Mouse (Mus musculus) embryo, embryonic 10 days (tissue): ENCODE results near the gene Pfn1.

Source experiments
- DNase-seq: peaks from one replicate; pipeline ENCODE4 v3.0.0-alpha.2; 2015; ENCODE audit warnings: low spot score

The Pfn1 gene

DNA sequence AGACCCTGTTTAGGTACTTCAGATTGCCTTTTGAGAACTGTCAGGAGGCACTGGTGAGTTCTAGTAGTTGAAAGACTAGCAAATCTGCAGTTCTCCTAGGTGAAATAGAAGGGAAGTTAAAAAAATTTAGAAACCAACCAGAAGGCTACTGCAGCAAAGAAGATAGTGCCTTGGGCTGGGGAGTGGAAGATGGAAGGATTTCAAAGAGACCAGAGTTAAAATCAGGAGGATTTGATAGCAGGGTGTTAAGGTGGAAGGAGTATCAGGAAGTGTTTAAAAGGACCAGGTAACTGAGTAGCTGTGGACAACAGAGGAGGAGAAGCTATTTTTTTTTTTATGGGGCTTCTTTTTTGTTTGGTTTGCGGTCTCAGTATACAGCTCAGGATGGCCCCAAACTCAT lies 16.7 kb downstream of the Pfn1 start:
- DNase-seq: no peak

DNA sequence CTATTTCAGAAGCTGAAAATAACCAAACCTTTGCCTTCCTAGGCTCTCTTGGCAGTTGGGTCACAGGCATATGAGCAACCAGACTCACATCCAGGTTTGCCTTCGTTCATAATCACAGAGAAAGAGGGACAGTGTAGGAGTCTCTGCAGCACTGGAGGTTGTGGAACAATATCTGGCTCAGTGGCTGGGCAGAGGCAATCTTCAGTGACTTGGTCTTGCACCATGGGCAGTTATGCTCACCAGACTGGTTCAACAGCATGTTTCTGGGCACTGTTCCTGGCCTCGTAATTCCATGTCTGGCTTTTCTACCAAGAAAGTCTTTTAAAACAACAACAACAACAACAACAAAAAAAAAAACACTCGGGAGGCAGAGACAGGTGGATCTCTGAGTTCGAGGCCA lies 18.8 kb downstream of the Pfn1 start:
- no peak for DNase-seq

DNA sequence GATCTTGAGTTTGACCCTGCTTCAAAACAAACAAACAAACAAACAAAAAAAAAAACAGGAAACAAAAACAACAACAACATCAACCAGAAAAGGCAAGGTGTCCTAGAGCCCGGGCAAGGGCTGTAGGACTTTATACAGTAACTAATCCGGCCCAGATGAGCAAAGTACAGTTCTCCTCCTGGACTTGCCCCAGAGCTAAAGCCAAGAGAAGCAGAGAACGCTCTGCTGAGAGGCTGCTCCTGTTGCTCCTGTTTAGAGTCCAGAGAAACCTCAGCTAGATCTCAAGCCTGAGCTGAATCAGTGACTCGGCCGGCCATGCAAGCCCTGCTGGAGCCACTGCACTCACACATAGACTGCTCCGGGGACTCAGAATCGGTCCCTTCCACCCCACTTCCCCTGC lies 24.3 kb downstream of the Pfn1 start:
- DNase-seq: no peak

DNA sequence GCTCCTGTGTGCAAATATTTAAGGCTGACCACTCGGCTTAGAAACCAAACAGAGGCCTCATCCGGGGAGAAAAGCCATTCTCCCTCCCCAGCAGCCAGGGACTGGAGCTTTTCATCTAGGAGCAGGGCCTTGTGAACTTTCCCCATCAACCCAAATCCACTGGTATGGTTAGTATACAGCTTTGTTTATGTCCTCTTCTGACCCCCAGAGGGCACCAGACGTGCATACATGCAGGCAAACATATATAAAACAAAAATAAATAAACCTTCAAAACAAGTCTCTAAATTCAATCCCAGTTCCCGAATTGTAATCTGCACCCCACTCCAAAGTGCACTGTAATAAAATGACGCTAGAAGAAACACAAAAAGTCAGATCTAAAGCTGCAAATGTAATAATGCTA lies 24.9 kb downstream of the Pfn1 start:
- no peak for DNase-seq

DNA sequence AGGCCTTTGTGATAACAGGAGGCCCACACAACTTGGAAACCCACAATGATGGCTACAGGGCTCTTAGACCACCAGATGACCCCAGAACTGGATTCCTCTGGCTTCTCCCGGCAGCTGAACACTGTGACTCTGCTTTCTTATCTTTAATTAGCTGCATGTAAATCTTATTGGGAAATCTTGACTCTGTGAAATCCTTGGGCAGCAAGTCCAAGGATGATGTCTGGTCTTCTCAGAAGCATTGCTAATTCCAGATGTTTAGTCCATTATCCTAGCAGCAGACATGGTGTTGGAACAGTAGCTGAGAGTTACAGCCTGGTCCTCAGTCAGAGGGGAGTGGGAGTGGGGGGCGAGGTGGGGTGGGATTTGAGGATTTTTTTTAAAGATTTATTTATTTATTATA lies 26.0 kb downstream of the Pfn1 start:
- no peak for DNase-seq

DNA sequence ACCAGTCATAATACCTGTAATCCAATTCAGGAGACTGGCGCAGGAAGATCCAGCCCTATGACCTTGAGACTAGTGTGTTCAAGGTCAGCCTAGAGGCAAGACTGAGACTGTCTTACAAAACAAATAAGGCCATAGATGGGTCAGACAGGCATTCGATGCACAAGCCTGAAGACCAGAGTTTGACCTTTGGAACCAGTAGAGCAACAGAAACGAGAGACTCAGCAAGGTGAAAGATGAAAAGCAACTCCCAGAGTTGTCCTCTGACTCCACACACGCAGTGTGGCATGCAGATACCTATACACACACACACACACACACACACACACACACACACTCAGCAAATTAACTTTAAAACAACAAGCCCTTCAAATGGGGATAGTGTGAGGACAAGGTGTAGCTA lies 27.6 kb downstream of the Pfn1 start:
- no peak for DNase-seq

DNA sequence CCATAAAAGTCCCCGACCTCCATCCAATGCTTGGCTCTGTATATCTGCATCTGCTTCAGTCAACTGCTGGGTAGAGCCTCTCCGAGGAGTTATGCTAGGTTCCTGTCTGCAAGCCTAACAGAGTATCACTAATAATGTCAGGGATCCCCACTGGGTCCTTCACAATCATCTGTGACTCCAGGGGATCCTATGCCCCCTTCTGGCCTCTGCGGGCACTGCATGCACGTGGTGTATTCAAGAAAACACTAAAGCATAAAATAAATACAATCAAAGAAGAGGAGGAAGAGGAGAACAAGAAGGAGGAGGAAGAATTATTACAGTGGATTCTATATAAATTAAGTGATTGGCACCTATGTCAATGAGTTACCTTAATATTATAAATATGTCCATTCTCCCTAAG lies 29.0 kb downstream of the Pfn1 start:
- peak; percentile 70 for DNase-seq

DNA sequence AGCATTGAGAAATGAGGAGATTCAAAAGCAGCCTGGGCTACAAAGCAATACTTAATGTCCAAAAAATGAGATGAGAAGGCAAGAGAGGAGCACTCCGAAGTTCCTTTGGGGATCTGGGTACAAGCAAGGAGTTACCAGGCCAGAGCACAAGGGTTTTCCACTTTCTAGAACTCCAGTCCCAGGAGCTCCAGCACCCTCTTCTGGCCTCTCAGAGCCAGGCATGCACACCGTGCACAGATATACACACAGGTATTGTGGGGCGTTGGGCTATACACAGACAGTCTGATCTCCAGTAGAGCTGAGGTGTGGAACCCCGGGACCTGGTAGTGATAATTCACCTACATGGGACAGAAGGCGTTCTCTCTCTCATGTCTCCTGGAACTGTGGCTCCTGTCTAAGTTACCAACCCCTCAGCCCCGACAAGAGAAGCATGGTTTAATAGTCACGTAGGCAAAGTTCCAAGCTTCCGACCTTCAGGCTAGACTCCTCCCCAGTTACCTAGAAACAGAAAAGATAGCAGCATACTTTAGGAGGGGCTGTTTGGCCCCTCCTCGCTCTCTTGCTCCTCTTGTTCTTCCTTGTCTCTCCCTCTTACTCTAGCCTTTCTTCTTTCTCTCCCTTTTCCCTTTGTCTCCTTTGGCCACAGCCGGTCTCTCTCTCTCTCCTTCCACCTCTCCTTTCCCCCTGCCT lies 31.2 kb downstream of the Pfn1 start:
- DNase-seq: no peak

DNA sequence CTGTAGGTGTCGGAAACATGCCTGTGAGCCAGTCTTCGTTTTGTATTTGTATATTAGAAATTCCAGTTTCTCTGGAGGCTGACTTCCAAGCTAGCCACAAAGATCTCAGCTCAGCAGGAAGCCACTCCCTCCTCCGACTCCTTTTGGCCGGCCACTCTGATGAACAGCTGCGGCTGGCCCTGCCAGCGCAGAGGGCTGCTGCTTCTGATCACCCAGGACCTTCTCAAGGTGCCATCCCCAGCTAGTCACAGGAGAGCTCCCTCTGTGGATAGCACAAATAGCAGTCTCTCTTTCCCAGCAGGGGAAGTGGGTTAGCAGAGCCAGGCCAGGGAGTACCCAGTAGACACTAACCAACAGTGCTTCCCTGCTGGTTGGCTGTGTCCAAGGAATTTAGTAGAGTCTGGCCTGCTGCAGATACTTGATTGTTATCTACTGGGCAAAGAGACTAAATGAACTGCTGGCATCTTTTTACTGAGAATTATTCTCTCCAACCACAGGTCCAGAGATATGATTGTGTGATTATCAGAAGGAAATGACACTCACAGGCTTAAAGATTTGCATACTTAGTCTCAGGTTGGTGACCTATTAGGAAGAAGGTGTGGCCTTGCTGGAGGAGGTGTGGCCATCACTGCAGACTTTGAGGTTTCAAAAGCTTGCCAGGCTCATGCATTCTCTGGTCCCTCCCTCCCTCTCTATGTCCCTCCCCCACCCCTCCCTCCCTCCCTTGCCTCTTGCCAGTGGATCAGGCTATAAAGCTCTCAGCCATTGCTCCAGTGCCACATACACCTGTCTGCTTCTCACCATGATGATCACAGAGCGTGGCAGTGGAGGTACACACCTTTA lies 32.3 kb downstream of the Pfn1 start:
- no peak for DNase-seq

DNA sequence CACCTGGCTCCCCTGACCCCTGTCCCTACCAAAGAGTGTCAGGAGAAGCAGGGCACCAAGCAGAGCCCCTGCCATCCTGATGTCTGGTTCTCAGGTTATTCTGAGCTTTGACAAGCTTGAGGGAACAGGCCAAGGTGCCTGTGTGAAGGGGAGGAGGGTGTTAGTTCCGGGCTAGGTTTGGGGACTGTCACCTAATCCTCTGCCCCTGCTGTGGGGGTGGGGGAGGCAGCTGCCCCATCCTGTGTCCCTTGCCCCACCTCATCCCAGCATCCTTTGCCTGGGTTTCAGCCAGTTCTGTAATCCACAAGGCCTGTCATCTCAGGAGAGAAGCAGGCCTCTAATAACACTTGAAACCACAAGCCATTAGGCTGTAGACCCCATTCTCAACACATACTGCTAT lies 35.3 kb downstream of the Pfn1 start, which contains the start of gene Chrne:
Gene Chrne, minus strand, starts transcription at position 116 of the 400 bp plus-strand sequence.
- DNase-seq: no peak

DNA sequence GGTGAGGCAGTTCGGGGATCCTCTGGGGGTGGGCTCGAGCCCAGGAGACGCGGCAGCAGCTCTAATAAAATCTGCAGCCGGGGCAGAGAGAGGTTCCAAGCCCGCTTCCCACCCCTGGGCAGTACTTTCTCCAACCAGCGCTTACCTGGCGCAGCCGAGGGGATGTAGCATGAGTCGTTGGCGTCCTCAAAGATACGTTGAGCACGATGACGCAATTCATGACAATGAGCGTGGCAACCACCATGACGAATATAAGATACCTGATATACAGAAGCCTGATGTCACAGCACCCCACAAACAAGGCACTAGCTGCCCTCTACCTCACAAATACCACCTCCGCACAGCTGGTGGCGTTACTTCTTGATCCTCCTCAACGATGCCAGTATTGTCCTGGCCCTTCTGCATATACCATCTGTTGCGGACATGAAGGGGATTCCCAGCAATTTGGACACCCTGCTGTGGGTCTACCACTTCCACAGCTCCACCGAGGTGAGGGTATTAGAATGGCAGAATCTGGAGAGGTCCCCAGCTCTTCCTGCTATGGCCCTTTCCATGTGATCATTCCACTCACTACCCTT lies 38.8 kb downstream of the Pfn1 start, which contains the start of gene 4930544D05Rik:
Gene 4930544D05Rik, plus strand, starts transcription at position 333 of the 578 bp plus-strand sequence.
- DNase-seq: peak; percentile 11

DNA sequence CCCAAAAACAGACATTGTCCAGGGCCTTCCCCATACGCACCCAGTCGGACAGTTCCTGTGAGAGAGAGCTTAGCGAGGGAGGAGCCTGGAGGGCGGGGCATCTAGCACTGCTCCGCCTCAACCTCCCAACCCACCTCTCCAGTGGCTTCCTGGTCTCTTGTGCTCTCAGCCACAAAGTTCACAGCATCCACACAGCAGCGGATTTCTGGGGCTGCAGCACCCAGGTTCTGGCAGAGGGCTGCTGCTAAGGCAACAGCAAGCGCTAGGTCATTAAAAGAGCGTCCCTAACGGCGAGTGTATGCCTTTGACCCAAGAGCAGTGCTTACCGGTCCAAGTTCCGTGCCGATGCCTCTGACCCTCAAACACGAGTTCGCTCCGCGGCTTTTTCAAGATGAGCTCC lies 39.4 kb downstream of the Pfn1 start:
- peak; percentile 82 for DNase-seq

DNA sequence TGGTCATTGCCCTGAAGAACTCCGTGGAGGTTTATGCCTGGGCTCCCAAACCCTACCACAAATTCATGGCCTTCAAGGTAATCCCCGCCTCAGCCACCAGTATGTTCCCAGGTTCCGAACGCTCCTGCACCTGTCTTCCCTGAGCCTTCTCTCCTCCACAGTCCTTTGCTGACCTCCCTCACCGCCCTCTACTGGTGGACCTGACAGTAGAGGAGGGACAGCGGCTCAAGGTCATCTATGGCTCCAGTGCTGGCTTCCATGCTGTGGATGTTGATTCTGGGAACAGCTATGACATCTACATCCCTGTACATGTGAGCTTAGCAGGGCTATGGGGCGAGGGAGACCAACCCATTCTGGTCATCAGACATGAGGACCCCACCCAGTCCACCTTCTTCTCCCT lies 41.9 kb downstream of the Pfn1 start:
- DNase-seq: no peak

DNA sequence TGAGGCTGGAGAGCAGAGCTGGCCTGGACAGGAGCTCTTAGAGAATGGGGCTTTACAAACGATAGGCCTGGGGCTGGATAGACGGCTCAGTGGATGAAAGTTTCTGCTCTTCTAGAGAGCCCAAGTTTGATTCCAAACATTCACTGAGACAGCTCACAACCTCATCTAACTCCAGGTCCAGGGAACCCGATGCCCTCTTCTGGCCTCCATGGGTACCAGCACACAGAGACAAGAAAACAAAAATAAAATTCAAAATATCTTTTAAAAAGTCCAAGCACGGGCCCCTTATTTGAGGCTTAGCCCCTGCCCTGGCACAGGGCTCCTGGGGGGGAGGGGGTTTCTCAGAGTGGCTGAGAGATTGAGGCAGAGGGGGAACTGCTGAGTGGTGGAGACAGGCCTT lies 43.7 kb downstream of the Pfn1 start:
- DNase-seq: no peak

DNA sequence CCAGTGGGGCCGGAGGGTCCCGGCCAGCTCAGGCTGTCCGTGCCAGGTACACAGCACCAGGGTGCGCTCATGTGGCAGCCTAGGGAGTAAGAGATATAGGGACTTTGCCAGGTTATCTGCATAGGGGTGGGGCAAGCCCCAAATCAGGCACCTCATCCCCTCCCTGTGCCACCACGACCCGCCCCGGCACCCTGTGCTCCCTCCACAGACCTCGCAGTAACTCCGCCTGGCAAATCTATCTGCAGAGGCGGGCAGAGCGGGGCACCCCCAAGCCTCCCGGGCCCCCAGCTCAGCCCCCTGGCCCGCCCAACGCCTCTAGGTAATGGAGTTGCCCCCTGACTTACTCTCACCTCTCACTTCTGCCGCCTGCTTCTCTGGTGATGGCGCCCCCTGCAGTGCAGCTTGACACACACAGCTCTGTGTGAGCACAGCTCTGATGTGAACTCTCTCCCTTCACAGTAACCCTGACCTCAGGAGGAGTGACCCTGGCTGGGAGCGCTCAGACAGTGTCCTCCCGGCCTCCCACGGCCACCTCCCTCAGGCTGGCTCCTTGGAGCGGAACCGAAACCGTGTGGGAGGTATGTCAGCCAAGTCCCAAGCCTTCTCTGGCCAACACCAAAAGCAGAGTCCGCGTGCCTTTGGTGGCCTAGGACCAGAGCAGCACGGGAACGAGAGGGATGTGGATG lies 45.9 kb downstream of the Pfn1 start:
- DNase-seq: peak; percentile 18

DNA sequence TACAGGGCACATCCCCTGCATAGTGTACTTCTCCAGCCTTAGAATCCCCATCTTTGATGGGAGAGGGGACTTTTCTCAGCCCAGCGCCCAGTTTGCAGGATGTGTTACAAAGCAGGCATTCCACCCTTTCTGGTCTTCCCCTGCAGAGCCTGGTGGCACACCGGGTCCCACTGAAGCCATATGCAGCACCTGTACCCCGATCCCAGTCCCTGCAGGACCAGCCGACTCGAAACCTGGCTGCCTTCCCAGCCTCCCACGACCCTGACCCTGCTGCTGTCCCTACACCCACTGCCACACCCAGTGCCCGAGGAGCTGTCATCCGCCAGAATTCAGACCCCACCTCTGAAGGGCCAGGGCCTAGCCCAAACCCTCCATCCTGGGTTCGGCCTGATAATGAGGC lies 46.8 kb downstream of the Pfn1 start:
- DNase-seq: no peak

DNA sequence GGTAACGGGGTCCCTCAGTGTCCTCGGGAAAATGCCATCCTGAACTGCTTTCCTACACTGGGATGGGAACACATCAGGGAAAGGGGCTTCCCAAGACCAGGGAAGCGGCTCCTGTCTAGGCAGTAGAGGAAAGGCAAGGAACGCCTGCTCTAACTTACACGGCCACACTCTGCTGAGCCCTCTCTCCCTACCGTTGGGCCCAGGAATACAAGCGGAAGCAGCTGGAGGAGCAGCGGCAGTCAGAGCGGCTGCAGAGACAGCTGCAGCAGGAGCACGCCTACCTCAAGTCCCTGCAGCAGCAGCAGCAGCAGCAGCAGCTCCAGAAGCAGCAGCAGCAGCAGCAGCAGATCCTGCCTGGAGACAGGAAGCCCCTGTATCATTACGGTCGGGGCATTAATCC lies 47.7 kb downstream of the Pfn1 start:
- DNase-seq: no peak

DNA sequence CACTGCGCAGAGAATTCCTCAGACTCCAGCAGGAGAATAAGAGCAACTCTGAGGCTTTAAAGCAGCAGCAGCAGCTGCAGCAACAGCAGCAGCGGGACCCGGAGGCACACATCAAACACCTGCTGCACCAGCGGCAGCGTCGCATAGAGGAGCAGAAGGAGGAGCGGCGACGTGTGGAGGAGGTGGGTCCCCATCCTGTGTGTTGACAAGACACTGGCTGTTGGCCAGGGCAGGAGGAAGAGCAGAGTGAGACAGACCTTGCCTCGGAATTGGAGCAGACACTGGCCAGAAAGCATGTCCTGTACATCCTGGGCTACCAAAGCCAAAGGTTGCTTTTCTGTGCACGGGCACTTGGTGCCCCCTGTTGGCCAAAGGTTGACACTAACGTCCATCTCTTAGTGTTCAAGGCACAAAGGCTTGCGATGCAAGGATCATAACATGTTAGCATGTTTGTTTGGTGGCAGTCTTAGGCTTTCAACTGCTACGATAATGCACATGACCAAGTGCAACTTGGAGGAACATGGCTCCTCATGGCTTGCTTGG lies 49.3 kb downstream of the Pfn1 start:
- peak; percentile 86 for DNase-seq
